Mouse (Mus musculus) midbrain, embryonic 10.5 days (tissue): Measurements from ENCODE around the gene Rnf141. TPM values are rescaled to one million over a fixed set of nuclear protein-coding genes. Genes with fewer than 3 reads are reported as not detected.
A peak's percentile ranks its signal among the peaks of the same experiment; 100 is the strongest.

ENCODE experiments used
- DNase-seq: peaks from one replicate; pipeline ENCODE4 v3.0.0-alpha.2; 2017; ENCODE audit warnings: low spot score
- H3K27ac ChIP-seq: fragments of 300-500 bp; sonication (generic); replicated peaks from 2 replicates; pipeline ENCODE4 v1.5.1; 2016; ENCODE audit warnings: mild to moderate bottlenecking
- H3K27me3 ChIP-seq: fragments of 300-500 bp; sonication (generic); 2 replicates; pipeline ENCODE4 v1.6.1; 2016; ENCODE audit warnings: low read depth, mild to moderate bottlenecking; ENCODE audit not compliant: poor library complexity, severe bottlenecking
- H3K36me3 ChIP-seq: fragments of 300-500 bp; sonication (generic); 2 replicates; pipeline ENCODE4 v1.6.1; 2016; ENCODE audit warnings: mild to moderate bottlenecking, moderate library complexity
- H3K4me1 ChIP-seq: fragments of 300-500 bp; sonication (generic); 2 replicates; pipeline ENCODE4 v1.6.1; 2016
- H3K4me3 ChIP-seq: fragments of 300-500 bp; sonication (generic); 2 replicates; pipeline ENCODE4 v1.5.1; 2016; ENCODE audit warnings: mild to moderate bottlenecking, moderate library complexity
- H3K9me3 ChIP-seq: fragments of 300-500 bp; sonication (generic); replicated peaks from 2 replicates; pipeline ENCODE4 v1.6.1; 2016; ENCODE audit warnings: mild to moderate bottlenecking
- WGBS: fragments of 180-500 bp; shearing (Covaris S2); methylation state at CpG from one replicate; pipeline ENCODE4 v1.1.7; 2016; 5-methylcytosine and 5-hydroxymethylcytosine counted together
- microRNA-seq: library from miRNA; unstranded; fragments of <30 nt; microRNA quantifications from one replicate; pipeline ENCODE4, GENCODE M21; 2017
- polyA plus RNA-seq: library from polyadenylated mRNA; unstranded; fragments of >200 nt; fragmentation: Nextera tagmentation; extraction: Ambion mirVana; gene quantifications from 2 replicates; pipeline ENCODE4 v1.2.1, GENCODE M21; 2016

The Rnf141 gene
- polyA plus RNA-seq, 1 experiment from 2014 or later = 22.2 TPM

DNA sequence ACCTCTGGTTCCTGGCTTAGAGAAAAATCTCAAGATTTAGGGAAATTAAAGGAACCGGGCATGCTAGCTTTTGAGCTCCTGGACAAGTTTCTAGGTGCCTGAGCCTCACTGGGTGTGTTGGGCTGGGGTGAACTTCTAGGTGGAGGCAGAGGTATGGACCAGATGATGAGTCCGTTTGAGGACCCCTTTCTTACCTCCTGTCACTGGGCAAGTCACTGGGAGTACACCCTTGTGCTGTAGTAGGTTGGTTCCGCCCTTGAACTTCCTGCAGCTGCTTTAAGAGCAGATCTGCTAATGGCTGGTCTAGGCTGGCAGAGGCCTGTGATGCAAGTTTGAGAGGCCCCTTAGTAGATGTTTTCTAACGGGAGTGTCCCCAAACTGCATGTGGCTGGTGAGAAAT lies 75.2 kb downstream of the Rnf141 start:
- Histone ChIP-seq H3K27me3 (peaks cover 61% of the 10 kb centered on the region), H3K36me3 (no peaks in the 10 kb centered on the region), H3K4me3 (peak overlapping the region; percentile 67), H3K27ac (peak overlapping the region; percentile 76; the same call in 1 of the 2 replicates), H3K4me1 (peaks cover 25% of the 10 kb centered on the region), H3K9me3 (no peaks in the 10 kb centered on the region)
- WGBS = 44% methylated on average over 4 of the region's 4 CpGs
- DNase-seq = no peak

GRCm38 (mm10) chr7:110768451-110769064 lies 75.7 kb downstream of the Rnf141 start:
- peaks cover 61% of the 10 kb centered on the region for H3K27me3 ChIP-seq
- peak overlapping the region; percentile 67 for H3K4me3 ChIP-seq
- no peaks in the 10 kb centered on the region for H3K36me3 ChIP-seq
- H3K9me3 ChIP-seq = no peaks in the 10 kb centered on the region
- H3K4me1 ChIP-seq = peaks cover 21% of the 10 kb centered on the region
- WGBS = under 1% methylated on average over 61 of the region's 61 CpGs
- peak; percentile 54 for DNase-seq
- H3K27ac ChIP-seq = peak overlapping the region; percentile 76

DNA sequence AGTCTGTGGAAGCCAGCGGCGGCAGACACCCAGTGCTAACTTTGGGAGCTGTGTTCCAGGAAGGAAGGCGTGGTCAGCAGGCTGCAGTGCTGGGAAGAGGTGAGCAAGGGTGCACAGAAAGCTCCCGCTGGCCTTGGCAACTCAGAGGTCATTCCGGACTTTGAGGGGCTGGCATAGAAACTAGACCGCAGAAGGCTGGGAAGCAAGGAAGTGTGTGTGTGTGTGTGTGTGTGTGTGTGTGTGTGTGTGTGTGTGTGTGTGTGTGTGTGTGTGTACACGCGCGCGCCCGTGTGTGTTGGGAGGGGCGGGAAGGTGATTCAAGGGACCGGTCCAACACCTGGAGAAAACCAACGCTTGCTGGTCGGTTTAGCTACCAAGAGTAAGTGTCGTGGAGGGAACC lies 76.3 kb downstream of the Rnf141 start, which contains the start of gene Ampd3:
TSS of gene Ampd3 (plus strand) at position 206 of the 400 bp plus-strand sequence.
- Histone ChIP-seq H3K36me3 (no peaks in the 10 kb centered on the region), H3K9me3 (no peaks in the 10 kb centered on the region), H3K4me3 (peak within 1 kb of the TSS; percentile 67), H3K27ac (peak within 1 kb of the TSS; percentile 76), H3K27me3 (peaks cover 61% of the 10 kb centered on the region), H3K4me1 (peaks cover 19% of the 10 kb centered on the region)
- 19% methylated on average over 16 of the region's 16 CpGs for WGBS
- no peak for DNase-seq

DNA sequence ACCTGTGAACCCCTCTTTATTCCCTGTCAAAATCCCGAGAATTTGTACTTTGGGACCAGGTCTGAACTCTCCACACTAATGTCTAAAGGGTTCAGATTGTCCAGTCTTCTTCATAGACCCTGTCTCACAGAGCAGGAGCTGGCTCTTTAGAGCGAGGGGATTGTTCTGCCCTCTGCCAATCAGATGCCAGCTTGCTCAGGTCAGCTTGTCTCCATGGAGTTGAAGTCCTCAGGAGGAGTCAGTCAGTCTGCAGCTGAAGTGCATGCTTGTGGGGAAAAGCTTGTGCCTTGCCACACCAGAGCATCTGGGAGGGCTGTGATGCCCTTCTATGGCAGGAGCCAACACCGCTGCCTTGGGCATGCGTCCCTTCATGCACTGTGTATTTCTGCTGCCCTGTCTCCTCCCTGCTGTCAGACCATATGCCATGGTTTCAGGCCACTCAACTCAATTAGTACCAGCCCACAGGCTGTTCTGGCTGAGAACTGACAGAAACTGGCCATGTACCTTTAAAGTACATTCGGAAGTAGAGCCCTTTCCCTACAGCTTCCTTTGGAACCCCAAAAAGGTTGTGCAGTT lies 81.6 kb downstream of the Rnf141 start:
- Histone ChIP-seq H3K36me3 (no peaks in the 10 kb centered on the region), H3K27me3 (peaks cover 11% of the 10 kb centered on the region), H3K4me3 (no peak overlapping the region), H3K4me1 (peaks cover 5% of the 10 kb centered on the region; the same call in 1 of the 2 replicates), H3K9me3 (no peaks in the 10 kb centered on the region), H3K27ac (0 out of 2 replicates have a peak overlapping the region, but pooled peaks have one; percentile 9)
- WGBS = 84% methylated on average over 5 of the region's 5 CpGs
- DNase-seq = no peak

DNA sequence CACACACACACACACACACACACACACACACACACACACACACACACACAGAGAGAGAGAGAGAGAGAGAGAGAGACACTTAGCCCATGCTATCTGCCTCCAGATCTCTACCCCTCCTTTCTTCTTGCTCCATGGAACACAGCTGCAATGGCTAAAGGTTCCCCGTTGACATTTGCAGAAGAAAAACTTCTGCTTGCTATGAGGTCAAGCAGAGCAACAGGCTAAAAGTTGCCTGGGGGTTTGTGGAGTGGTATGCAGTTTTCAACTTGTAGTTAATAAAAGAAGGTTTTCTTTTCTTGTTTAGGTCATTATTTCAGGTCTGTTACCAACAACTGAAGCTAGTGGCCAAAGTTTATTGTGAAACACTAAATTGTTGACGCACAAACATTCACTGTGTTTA lies 87.8 kb downstream of the Rnf141 start:
- Histone ChIP-seq H3K9me3 (no peaks in the 10 kb centered on the region), H3K4me1 (peaks cover 20% of the 10 kb centered on the region), H3K27me3 (no peaks in the 10 kb centered on the region), H3K36me3 (no peaks in the 10 kb centered on the region), H3K27ac (no peak overlapping the region), H3K4me3 (no peak overlapping the region)
- DNase-seq = no peak
- WGBS = 56% methylated on average over 2 of the region's 2 CpGs

DNA sequence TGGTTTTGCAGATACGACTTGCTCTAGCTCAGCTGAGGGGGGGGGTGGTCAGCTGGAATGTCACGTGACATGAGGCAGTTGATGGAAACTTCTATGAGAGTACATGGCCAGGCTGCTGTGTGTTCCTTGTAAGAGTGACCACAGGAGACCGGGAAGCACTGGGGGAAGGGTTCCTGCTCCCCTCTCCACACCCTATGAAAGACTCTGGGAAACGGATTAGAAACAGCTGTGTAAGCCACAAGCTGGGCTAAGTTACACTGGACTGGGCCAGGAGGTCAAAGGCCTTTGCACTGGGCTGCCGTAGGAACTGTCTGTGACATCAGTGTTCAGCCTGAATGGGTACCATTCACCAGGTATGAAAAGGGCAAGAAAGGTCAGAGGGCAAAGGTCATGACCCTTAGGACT lies 90.3 kb downstream of the Rnf141 start:
- peak; percentile 48 for DNase-seq
- WGBS = 23% methylated on average over 5 of the region's 5 CpGs
- H3K9me3 ChIP-seq = no peaks in the 10 kb centered on the region
- H3K4me3 ChIP-seq = no peak overlapping the region
- H3K27me3 ChIP-seq = no peaks in the 10 kb centered on the region
- H3K36me3 ChIP-seq = no peaks in the 10 kb centered on the region
- H3K4me1 ChIP-seq = peaks cover 24% of the 10 kb centered on the region
- H3K27ac ChIP-seq = 0 out of 2 replicates have a peak overlapping the region, but pooled peaks have one; percentile 24

- Histone ChIP-seq H3K27ac (no peak overlapping the region), H3K27me3 (no peaks in the 10 kb centered on the region), H3K4me3 (no peak overlapping the region), H3K36me3 (no peaks in the 10 kb centered on the region), H3K4me1 (peaks cover 24% of the 10 kb centered on the region), H3K9me3 (no peaks in the 10 kb centered on the region)
- no peak for DNase-seq
- 86% methylated on average over 1 of the region's 1 CpGs for WGBS
Measured at GRCm38 (mm10) chr7:110753310-110753709, 90.9 kb downstream of the Rnf141 start.

- H3K4me1 ChIP-seq = peaks cover 24% of the 10 kb centered on the region
- no peaks in the 10 kb centered on the region for H3K27me3 ChIP-seq
- no peaks in the 10 kb centered on the region for H3K9me3 ChIP-seq
- 100% methylated on average over 1 of the region's 1 CpGs for WGBS
- no peaks in the 10 kb centered on the region for H3K36me3 ChIP-seq
- no peak overlapping the region for H3K4me3 ChIP-seq
- no peak overlapping the region for H3K27ac ChIP-seq
- no peak for DNase-seq
Measured at GRCm38 (mm10) chr7:110751634-110752033, 92.6 kb downstream of the Rnf141 start.

GRCm38 (mm10) chr7:110750834-110751233 lies 93.4 kb downstream of the Rnf141 start:
- H3K27ac ChIP-seq = no peak overlapping the region
- no peak for DNase-seq
- H3K36me3 ChIP-seq = no peaks in the 10 kb centered on the region
- WGBS = 52% methylated on average over 4 of the region's 4 CpGs
- H3K4me3 ChIP-seq = no peak overlapping the region
- H3K4me1 ChIP-seq = peaks cover 24% of the 10 kb centered on the region
- H3K9me3 ChIP-seq = no peaks in the 10 kb centered on the region
- no peaks in the 10 kb centered on the region for H3K27me3 ChIP-seq

Small RNA genes within 50 kb of the gene (microRNA-seq; reads per million reads assigned to microRNA genes)
- gene Gm47282 = not detected

Other genes starting within 250 kb of the Rnf141 start
- 29.8 and 36.7 TPM in 2 replicates for gene Sbf2, start 229.5 kb downstream of the Rnf141 start, polyA plus RNA-seq
- 5.8 and 7.1 TPM in 2 replicates for gene Adm, start 216.8 kb downstream of the Rnf141 start, polyA plus RNA-seq
- gene Ampd3, start 76.3 kb downstream of the Rnf141 start, polyA plus RNA-seq = 0.81 and 0.95 TPM in 2 replicates
- 0.73 and 2.2 TPM in 2 replicates for gene Lyve1, start 18.8 kb upstream of the Rnf141 start, polyA plus RNA-seq
- gene Mrvi1, start 138.0 kb upstream of the Rnf141 start, polyA plus RNA-seq = 1.0 and 1.6 TPM in 2 replicates
- 81.6 and 93.9 TPM in 2 replicates for gene Ctr9, start 184.5 kb upstream of the Rnf141 start, polyA plus RNA-seq
- gene Eif4g2, start 238.6 kb upstream of the Rnf141 start, polyA plus RNA-seq = 1,390 and 1,545 TPM in 2 replicates